Mouse (Mus musculus) limb, embryonic 12.5 days (tissue): Measurements from ENCODE around the gene Tex35. TPM values are rescaled to one million over a fixed set of nuclear protein-coding genes. Genes with fewer than 3 reads are reported as not detected.

Source experiments
- ATAC-seq: fragments of 200-750 bp; cut with Nextera tagmentation; 2 replicates; pipeline ENCODE4 v1.8.0; 2017; ENCODE audit warnings: low read depth, moderate TSS enrichment; ENCODE audit not compliant: insufficient number of reproducible peaks, insufficient read depth, low FRiP score, low TSS enrichment
- H3K27ac ChIP-seq: fragments of 300-500 bp; sonication (generic); 2 replicates; pipeline ENCODE4 v1.5.1; 2016; ENCODE audit warnings: mild to moderate bottlenecking, moderate library complexity
- H3K27me3 ChIP-seq: fragments of 300-500 bp; sonication (generic); 2 replicates; pipeline ENCODE4 v1.6.1; 2016; ENCODE audit warnings: mild to moderate bottlenecking, moderate library complexity
- H3K36me3 ChIP-seq: fragments of 300-500 bp; sonication (generic); 2 replicates; pipeline ENCODE4 v1.6.1; 2016; ENCODE audit warnings: mild to moderate bottlenecking, moderate library complexity
- H3K4me1 ChIP-seq: fragments of 300-500 bp; sonication (generic); replicated peaks from 2 replicates; pipeline ENCODE4 v1.6.1; 2016
- H3K4me2 ChIP-seq: fragments of 300-500 bp; sonication (generic); 2 replicates; pipeline ENCODE4 v1.6.1; 2016; ENCODE audit warnings: mild to moderate bottlenecking, moderate library complexity
- H3K4me3 ChIP-seq: fragments of 300-500 bp; sonication (generic); replicated peaks from 2 replicates; pipeline ENCODE4 v1.5.1; 2016; ENCODE audit warnings: mild to moderate bottlenecking
- H3K9ac ChIP-seq: fragments of 300-500 bp; sonication (generic); replicated peaks from 2 replicates; pipeline ENCODE4 v1.6.1; 2016; ENCODE audit warnings: mild to moderate bottlenecking, moderate library complexity
- H3K9me3 ChIP-seq: fragments of 300-500 bp; sonication (generic); 2 replicates; pipeline ENCODE4 v1.6.1; 2016; ENCODE audit warnings: mild to moderate bottlenecking, moderate library complexity
- WGBS: fragments of 180-500 bp; shearing (Covaris S2); methylation state at CpG from one replicate; pipeline ENCODE4 v1.1.7; 2016; 5-methylcytosine and 5-hydroxymethylcytosine counted together
- polyA plus RNA-seq: library from polyadenylated mRNA; unstranded; fragments of >200 nt; fragmentation: Nextera tagmentation; extraction: Ambion mirVana; gene quantifications from 2 replicates; pipeline ENCODE4 v1.2.1, GENCODE M21; 2016

Gene Tex35
- polyA plus RNA-seq, 1 experiment from 2014 or later = not detected

GRCm38 (mm10) chr1:157081076-157081804 lies 27.2 kb downstream of the Tex35 start:
- H3K36me3 ChIP-seq = no peaks in the 10 kb centered on the region
- WGBS = 46% methylated on average over 15 of the region's 15 CpGs
- no peak overlapping the region for H3K4me3 ChIP-seq
- no peak overlapping the region for H3K9ac ChIP-seq
- H3K9me3 ChIP-seq = no peaks in the 10 kb centered on the region
- no peak overlapping the region for H3K27ac ChIP-seq
- H3K4me2 ChIP-seq = no peak overlapping the region
- ATAC-seq = no peak
- H3K4me1 ChIP-seq = peaks cover 9% of the 10 kb centered on the region
- H3K27me3 ChIP-seq = no peaks in the 10 kb centered on the region

- 76% methylated on average over 7 of the region's 7 CpGs for WGBS
- H3K4me2 ChIP-seq = no peak overlapping the region
- no peaks in the 10 kb centered on the region for H3K36me3 ChIP-seq
- H3K27ac ChIP-seq = no peak overlapping the region
- no peaks in the 10 kb centered on the region for H3K9me3 ChIP-seq
- no peak overlapping the region for H3K4me3 ChIP-seq
- no peak overlapping the region for H3K9ac ChIP-seq
- no peak for ATAC-seq
- H3K27me3 ChIP-seq = no peaks in the 10 kb centered on the region
- peaks cover 9% of the 10 kb centered on the region for H3K4me1 ChIP-seq
Measured at GRCm38 (mm10) chr1:157080071-157080470, 28.4 kb downstream of the Tex35 start.

- no peak overlapping the region for H3K27ac ChIP-seq
- ATAC-seq = no peak
- H3K9ac ChIP-seq = no peak overlapping the region
- no peaks in the 10 kb centered on the region for H3K9me3 ChIP-seq
- peaks cover 11% of the 10 kb centered on the region for H3K4me1 ChIP-seq
- WGBS = 56% methylated on average over 11 of the region's 11 CpGs
- no peaks in the 10 kb centered on the region for H3K36me3 ChIP-seq
- no peak overlapping the region for H3K4me3 ChIP-seq
- H3K27me3 ChIP-seq = no peaks in the 10 kb centered on the region
- no peak overlapping the region for H3K4me2 ChIP-seq
Measured at GRCm38 (mm10) chr1:157079384-157080025, 29.0 kb downstream of the Tex35 start.

GRCm38 (mm10) chr1:157076781-157077705 lies 31.4 kb downstream of the Tex35 start:
- Histone ChIP-seq H3K9ac (no peak overlapping the region), H3K4me1 (peaks cover 14% of the 10 kb centered on the region), H3K4me3 (no peak overlapping the region), H3K4me2 (peak overlapping the region; percentile 15; the same call in 1 of the 2 replicates), H3K36me3 (no peaks in the 10 kb centered on the region), H3K27ac (no peak overlapping the region), H3K9me3 (no peaks in the 10 kb centered on the region), H3K27me3 (0 out of 2 replicates have a peak, but pooled peaks cover 2% of the 10 kb centered on the region)
- WGBS = 58% methylated on average over 43 of the region's 43 CpGs
- no peak for ATAC-seq

GRCm38 (mm10) chr1:157076257-157076656 lies 32.2 kb downstream of the Tex35 start:
- H3K9me3 ChIP-seq = no peaks in the 10 kb centered on the region
- no peak overlapping the region for H3K4me3 ChIP-seq
- 9% methylated on average over 15 of the region's 15 CpGs for WGBS
- H3K4me2 ChIP-seq = no peak overlapping the region
- H3K4me1 ChIP-seq = peaks cover 8% of the 10 kb centered on the region; the same call in 1 of the 2 replicates
- H3K27ac ChIP-seq = no peak overlapping the region
- no peak overlapping the region for H3K9ac ChIP-seq
- no peaks in the 10 kb centered on the region for H3K36me3 ChIP-seq
- 0 out of 2 replicates have a peak, but pooled peaks cover 2% of the 10 kb centered on the region for H3K27me3 ChIP-seq
- peak; percentile 58; the same call in 1 of the 2 replicates for ATAC-seq

GRCm38 (mm10) chr1:157074937-157075336 lies 33.5 kb downstream of the Tex35 start:
- Histone ChIP-seq H3K4me3 (no peak overlapping the region), H3K4me2 (no peak overlapping the region), H3K9ac (no peak overlapping the region), H3K9me3 (no peaks in the 10 kb centered on the region), H3K27me3 (0 out of 2 replicates have a peak, but pooled peaks cover 2% of the 10 kb centered on the region), H3K27ac (no peak overlapping the region), H3K4me1 (0 out of 2 replicates have a peak, but pooled peaks cover 11% of the 10 kb centered on the region), H3K36me3 (no peaks in the 10 kb centered on the region)
- no peak for ATAC-seq
- WGBS = 62% methylated on average over 7 of the region's 7 CpGs

GRCm38 (mm10) chr1:157074371-157074770 lies 34.1 kb downstream of the Tex35 start:
- ATAC-seq = no peak
- no peak overlapping the region for H3K4me3 ChIP-seq
- no peak overlapping the region for H3K9ac ChIP-seq
- 81% methylated on average over 4 of the region's 6 CpGs for WGBS
- 0 out of 2 replicates have a peak, but pooled peaks cover 13% of the 10 kb centered on the region for H3K4me1 ChIP-seq
- H3K27ac ChIP-seq = no peak overlapping the region
- H3K36me3 ChIP-seq = no peaks in the 10 kb centered on the region
- no peaks in the 10 kb centered on the region for H3K9me3 ChIP-seq
- H3K4me2 ChIP-seq = no peak overlapping the region
- 0 out of 2 replicates have a peak, but pooled peaks cover 2% of the 10 kb centered on the region for H3K27me3 ChIP-seq

- Histone ChIP-seq H3K9me3 (no peaks in the 10 kb centered on the region), H3K4me1 (0 out of 2 replicates have a peak, but pooled peaks cover 13% of the 10 kb centered on the region)
- 46% methylated on average over 4 of the region's 4 CpGs for WGBS
Measured at GRCm38 (mm10) chr1:157073592-157073991, 34.9 kb downstream of the Tex35 start.

GRCm38 (mm10) chr1:157069181-157069828 lies 39.2 kb downstream of the Tex35 start:
- Histone ChIP-seq H3K4me3 (no peak overlapping the region), H3K27me3 (0 out of 2 replicates have a peak, but pooled peaks cover 2% of the 10 kb centered on the region), H3K27ac (no peak overlapping the region), H3K4me1 (peaks cover 21% of the 10 kb centered on the region), H3K9me3 (no peaks in the 10 kb centered on the region), H3K36me3 (no peaks in the 10 kb centered on the region), H3K9ac (no peak overlapping the region), H3K4me2 (no peak overlapping the region)
- no peak for ATAC-seq
- 82% methylated on average over 15 of the region's 15 CpGs for WGBS

More at GRCm38 (mm10) chr1:157073592-157073991, 34.9 kb downstream of the Tex35 start:
- ATAC-seq = no peak
- H3K9ac ChIP-seq = no peak overlapping the region
- no peak overlapping the region for H3K4me3 ChIP-seq
- no peak overlapping the region for H3K27ac ChIP-seq
- no peaks in the 10 kb centered on the region for H3K36me3 ChIP-seq
- H3K27me3 ChIP-seq = 0 out of 2 replicates have a peak, but pooled peaks cover 2% of the 10 kb centered on the region
- no peak overlapping the region for H3K4me2 ChIP-seq

GRCm38 (mm10) chr1:157068316-157068715 lies 40.2 kb downstream of the Tex35 start:
- no peaks in the 10 kb centered on the region for H3K36me3 ChIP-seq
- H3K27ac ChIP-seq = no peak overlapping the region
- H3K4me3 ChIP-seq = no peak overlapping the region
- no peak overlapping the region for H3K9ac ChIP-seq
- ATAC-seq = no peak
- H3K4me2 ChIP-seq = no peak overlapping the region
- peaks cover 20% of the 10 kb centered on the region for H3K4me1 ChIP-seq
- H3K27me3 ChIP-seq = 0 out of 2 replicates have a peak, but pooled peaks cover 2% of the 10 kb centered on the region
- H3K9me3 ChIP-seq = no peaks in the 10 kb centered on the region
